Mouse (Mus musculus) midbrain, embryonic 12.5 days (tissue): ENCODE results near the gene Lzic. TPM values are rescaled to one million over a fixed set of nuclear protein-coding genes. Genes with fewer than 3 reads are reported as not detected.
"Not testable (repeated sequence)": the region's sequence is repeated elsewhere in the genome, so short reads cannot be mapped to it uniquely, and the experiment has no call there.

Source experiments
- ATAC-seq: fragments of 200-750 bp; cut with Nextera tagmentation; 2 replicates; pipeline ENCODE4 v1.8.0; 2017; ENCODE audit warnings: low read depth, moderate TSS enrichment, moderate library complexity; ENCODE audit not compliant: low FRiP score
- H3K27ac ChIP-seq: fragments of 300-500 bp; sonication (generic); replicated peaks from 2 replicates; pipeline ENCODE4 v1.5.1; 2016; ENCODE audit warnings: mild to moderate bottlenecking
- H3K27me3 ChIP-seq: fragments of 300-500 bp; sonication (generic); 2 replicates; pipeline ENCODE4 v1.6.1; 2016; ENCODE audit warnings: mild to moderate bottlenecking
- H3K36me3 ChIP-seq: fragments of 300-500 bp; sonication (generic); 2 replicates; pipeline ENCODE4 v1.6.1; 2016
- H3K4me1 ChIP-seq: fragments of 300-500 bp; sonication (generic); 2 replicates; pipeline ENCODE4 v1.6.1; 2016
- H3K4me2 ChIP-seq: fragments of 300-500 bp; sonication (generic); replicated peaks from 2 replicates; pipeline ENCODE4 v1.6.1; 2016; ENCODE audit warnings: mild to moderate bottlenecking, moderate library complexity
- H3K4me3 ChIP-seq: fragments of 300-500 bp; sonication (generic); 2 replicates; pipeline ENCODE4 v1.5.1; 2016; ENCODE audit warnings: mild to moderate bottlenecking
- H3K9ac ChIP-seq: fragments of 300-500 bp; sonication (generic); replicated peaks from 2 replicates; pipeline ENCODE4 v1.6.1; 2016; ENCODE audit warnings: mild to moderate bottlenecking, moderate library complexity
- H3K9me3 ChIP-seq: fragments of 300-500 bp; sonication (generic); 2 replicates; pipeline ENCODE4 v1.6.1; 2016; ENCODE audit warnings: mild to moderate bottlenecking
- WGBS: fragments of 180-500 bp; shearing (Covaris S2); methylation state at CpG from one replicate; pipeline ENCODE4 v1.1.7; 2016; 5-methylcytosine and 5-hydroxymethylcytosine counted together
- polyA plus RNA-seq: library from polyadenylated mRNA; unstranded; fragments of >200 nt; fragmentation: Nextera tagmentation; extraction: Ambion mirVana; gene quantifications from 2 replicates; pipeline ENCODE4 v1.2.1, GENCODE M21; 2016

The Lzic gene
- 48.4 and 55.2 TPM in 2 replicates for polyA plus RNA-seq

DNA sequence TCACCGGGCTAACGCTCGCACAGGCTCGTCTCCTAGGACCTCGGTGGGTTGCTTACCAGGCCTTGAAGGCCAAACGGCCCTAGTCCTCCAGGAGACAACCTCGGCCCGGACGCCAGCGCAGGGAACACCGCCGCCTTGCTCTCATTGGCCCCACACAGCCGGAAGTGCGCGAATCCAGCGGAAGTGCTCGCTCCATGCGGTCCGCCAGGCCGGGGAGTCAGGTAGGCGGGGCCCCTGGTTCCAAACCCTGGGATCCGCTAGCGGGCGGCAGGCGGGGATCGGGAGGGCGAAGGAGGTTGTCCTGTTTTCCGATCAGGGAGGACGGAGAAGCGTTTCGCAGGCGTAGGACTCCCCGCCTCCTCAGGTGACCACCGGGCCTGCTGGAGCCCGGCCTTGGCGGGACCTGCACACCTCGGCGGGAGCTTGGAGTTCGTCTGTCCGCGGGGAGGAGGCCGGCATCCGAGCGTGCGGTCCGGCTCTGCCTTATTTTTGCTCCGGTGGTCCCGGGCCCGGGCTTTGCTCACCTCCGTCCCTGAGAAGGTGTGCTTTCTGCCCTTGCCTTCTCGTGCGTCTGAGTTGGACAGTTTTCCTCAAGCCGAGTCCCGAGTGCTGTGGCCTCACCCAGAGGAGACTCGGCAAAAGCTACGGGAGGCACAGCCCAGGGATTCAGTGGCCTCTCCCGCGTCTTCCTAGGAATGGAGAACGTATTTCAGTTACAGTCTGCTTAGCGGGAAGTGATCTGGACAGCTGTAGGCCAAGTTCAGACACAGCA lies at the start of gene Lzic, which contains the start of gene Nmnat1:
Lzic (plus strand) TSS at position 177 of the 772 bp plus-strand sequence.
Nmnat1 (minus strand) TSS at position 150 of the 772 bp plus-strand sequence.
- Histone ChIP-seq H3K9ac (peak within 1 kb of the TSS; percentile 77), H3K4me2 (peak within 1 kb of the TSS; percentile 85), H3K4me1 (peaks cover 16% of the 10 kb centered on the region), H3K27ac (peak within 1 kb of the TSS; percentile 63), H3K36me3 (peaks cover 37% of the 10 kb centered on the region), H3K4me3 (peak within 1 kb of the TSS; percentile 87), H3K27me3 (no peaks in the 10 kb centered on the region), H3K9me3 (no peaks in the 10 kb centered on the region)
- WGBS = under 1% methylated on average over 59 of the region's 60 CpGs
- peak; percentile 99 for ATAC-seq

DNA sequence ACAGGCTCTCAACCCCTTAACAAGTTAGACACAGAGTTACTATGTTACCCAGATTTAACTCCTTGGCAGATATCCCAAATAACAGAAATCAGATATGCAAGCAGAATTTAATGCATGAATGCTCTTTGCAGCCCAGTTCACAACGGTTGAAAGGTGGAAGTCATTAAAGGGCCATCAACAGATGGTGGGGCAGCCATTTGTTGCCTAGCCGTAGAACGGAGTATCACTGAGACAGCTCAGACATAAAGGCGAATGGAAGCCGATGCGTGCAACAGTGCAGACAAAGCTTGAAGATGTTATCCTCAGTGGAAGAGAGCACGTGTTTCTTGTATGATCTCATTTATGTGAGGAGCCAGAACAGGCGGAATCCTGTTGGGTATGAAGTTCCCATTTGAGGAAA lies 44.5 kb upstream of the Lzic start:
- H3K9me3 ChIP-seq = no peaks in the 10 kb centered on the region
- H3K4me3 ChIP-seq = no peak overlapping the region
- no peaks in the 10 kb centered on the region for H3K36me3 ChIP-seq
- no peaks in the 10 kb centered on the region for H3K27me3 ChIP-seq
- no peak for ATAC-seq
- 83% methylated on average over 8 of the region's 8 CpGs for WGBS
- H3K27ac ChIP-seq = no peak overlapping the region
- no peak overlapping the region for H3K9ac ChIP-seq
- H3K4me1 ChIP-seq = peaks cover 7% of the 10 kb centered on the region
- no peak overlapping the region for H3K4me2 ChIP-seq

DNA sequence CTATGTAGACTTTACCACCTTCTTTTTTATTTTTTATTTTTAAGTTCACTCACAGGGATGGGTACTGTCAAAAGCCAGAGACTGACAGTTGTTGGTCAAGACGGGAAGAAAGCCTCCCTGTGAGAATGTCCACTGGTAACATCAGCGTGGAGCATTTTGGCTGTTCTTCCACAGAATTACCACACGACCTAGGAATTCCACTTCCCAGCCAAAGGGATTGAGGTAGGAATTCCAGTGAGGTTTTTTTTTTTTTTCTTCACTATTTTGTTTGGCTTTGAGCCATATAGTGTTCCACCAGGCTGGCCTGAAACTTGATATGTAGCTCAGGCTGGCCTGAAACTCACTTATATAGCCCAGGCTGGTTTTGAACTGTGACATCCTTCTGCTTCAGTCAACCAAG lies 42.6 kb upstream of the Lzic start:
- Histone ChIP-seq H3K27ac (no peak overlapping the region), H3K36me3 (no peaks in the 10 kb centered on the region), H3K4me1 (peaks cover 16% of the 10 kb centered on the region), H3K4me2 (no peak overlapping the region), H3K4me3 (no peak overlapping the region), H3K27me3 (no peaks in the 10 kb centered on the region), H3K9me3 (no peaks in the 10 kb centered on the region), H3K9ac (no peak overlapping the region)
- ATAC-seq = no peak
- WGBS = 76% methylated on average over 3 of the region's 3 CpGs

DNA sequence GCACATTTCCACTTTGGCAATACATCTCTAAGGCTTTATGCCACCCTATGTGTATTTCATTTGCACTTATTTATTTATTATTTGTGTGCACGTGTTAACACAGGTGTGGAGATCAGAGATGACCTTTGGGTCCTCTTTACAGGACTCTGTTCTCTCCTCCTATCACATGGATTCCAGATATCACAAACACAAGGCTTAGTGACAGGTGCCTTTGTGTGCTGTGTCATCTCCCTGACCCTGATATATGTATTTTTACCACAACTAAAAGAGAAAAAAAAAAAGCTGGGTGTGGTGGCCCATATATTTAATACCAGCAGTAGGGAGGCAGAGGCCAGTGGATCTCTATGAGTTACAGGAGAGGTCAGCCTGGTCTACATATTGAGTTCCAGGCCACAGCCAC lies 40.6 kb upstream of the Lzic start:
- 65% methylated on average over 1 of the region's 1 CpGs for WGBS
- Histone ChIP-seq H3K9me3 (no peaks in the 10 kb centered on the region), H3K27me3 (no peaks in the 10 kb centered on the region), H3K4me2 (peak overlapping the region; percentile 55; the same call in 1 of the 2 replicates), H3K36me3 (no peaks in the 10 kb centered on the region), H3K4me3 (no peak overlapping the region), H3K27ac (peak overlapping the region; percentile 93), H3K4me1 (peaks cover 16% of the 10 kb centered on the region), H3K9ac (peak overlapping the region; percentile 63; the same call in 1 of the 2 replicates)
- no peak for ATAC-seq

DNA sequence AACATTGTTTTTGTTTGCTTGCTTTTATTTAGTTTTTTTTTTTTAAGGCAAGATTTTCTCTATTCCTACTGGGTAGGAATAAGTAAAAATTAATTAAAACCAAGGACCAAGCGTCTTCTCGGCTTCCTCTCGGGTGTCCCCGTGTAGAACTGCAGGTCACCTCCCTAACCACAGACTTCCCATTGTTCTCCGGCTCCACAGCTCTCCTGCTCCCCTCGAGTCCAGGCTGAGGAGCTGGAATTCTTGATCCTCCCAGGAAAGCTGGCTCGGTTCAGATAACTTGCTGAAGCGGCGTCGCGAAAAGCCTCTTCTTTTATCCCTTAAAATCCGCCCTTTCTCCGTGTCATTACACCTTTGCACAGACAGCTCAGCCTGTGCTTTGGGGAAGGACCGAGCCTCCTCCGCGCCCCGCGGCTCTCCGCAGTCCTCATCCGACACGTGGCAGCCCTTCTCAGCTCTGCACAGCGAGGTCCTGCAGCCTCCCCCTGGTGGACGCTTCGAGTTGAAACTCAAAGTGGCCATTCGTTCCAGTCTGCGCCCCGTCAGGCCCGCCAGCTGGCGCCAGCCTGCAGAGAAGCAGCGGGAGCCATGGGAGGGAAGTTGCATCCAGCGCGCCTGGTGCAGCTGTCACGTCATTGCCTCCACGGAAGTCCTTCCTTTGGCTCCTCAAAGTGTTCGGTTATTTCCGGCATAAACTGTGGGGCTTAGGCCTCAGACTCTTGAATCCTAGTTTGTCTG lies 39.9 kb upstream of the Lzic start:
- H3K9me3 ChIP-seq = no peaks in the 10 kb centered on the region
- no peaks in the 10 kb centered on the region for H3K36me3 ChIP-seq
- peak overlapping the region; percentile 63 for H3K9ac ChIP-seq
- H3K27me3 ChIP-seq = no peaks in the 10 kb centered on the region
- peak overlapping the region; percentile 93 for H3K27ac ChIP-seq
- peak overlapping the region; percentile 55 for H3K4me2 ChIP-seq
- peak; percentile 97 for ATAC-seq
- WGBS = under 1% methylated on average over 36 of the region's 36 CpGs
- H3K4me3 ChIP-seq = peak overlapping the region; percentile 38
- peaks cover 16% of the 10 kb centered on the region for H3K4me1 ChIP-seq

DNA sequence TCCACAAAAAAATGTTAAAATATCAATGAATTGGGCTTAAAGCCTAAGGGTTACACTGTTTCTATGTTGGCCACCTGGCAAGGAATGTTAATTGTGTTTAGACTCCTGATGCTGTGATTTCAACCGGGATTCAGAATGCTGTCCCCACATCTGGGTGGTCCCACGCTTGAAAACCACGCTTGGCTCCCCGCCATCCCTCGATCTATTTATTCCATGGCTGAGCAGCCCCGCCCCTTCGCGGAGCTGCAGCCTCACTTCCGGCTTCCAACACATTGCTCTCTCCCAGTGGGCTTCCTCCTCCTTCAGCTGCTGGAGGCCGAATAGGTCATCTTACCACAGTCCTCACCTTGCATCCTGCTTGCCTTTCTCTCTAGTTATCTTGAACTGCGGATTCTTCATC lies 39.2 kb upstream of the Lzic start:
- Histone ChIP-seq H3K4me1 (peaks cover 16% of the 10 kb centered on the region), H3K4me2 (peak overlapping the region; percentile 55), H3K9ac (peak overlapping the region; percentile 63; the same call in 1 of the 2 replicates), H3K9me3 (no peaks in the 10 kb centered on the region), H3K36me3 (no peaks in the 10 kb centered on the region), H3K27me3 (no peaks in the 10 kb centered on the region), H3K4me3 (peak overlapping the region; percentile 38), H3K27ac (peak overlapping the region; percentile 93)
- 3% methylated on average over 11 of the region's 11 CpGs for WGBS
- ATAC-seq = peak; percentile 50

DNA sequence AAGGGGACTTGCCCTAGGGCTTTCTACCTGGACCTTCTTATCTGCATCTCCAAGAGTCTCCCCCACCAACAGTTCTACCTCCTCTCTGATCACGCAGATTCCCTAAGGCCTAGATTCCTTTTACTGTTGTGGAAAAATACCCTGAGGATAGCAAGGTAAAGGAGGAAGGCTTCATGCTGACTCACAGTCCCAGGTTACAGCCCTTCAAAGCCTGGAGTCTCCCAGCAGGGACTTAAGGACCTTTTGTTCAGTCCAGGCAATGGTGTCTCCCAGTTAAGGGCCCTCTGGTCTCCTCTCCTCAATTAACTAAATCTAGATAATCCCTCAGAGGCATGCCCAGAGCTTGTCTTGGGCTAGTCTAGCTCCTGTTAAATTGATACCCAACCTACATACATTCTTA lies 38.7 kb upstream of the Lzic start:
- no peak overlapping the region for H3K4me3 ChIP-seq
- no peak for ATAC-seq
- 42% methylated on average over 1 of the region's 1 CpGs for WGBS

DNA sequence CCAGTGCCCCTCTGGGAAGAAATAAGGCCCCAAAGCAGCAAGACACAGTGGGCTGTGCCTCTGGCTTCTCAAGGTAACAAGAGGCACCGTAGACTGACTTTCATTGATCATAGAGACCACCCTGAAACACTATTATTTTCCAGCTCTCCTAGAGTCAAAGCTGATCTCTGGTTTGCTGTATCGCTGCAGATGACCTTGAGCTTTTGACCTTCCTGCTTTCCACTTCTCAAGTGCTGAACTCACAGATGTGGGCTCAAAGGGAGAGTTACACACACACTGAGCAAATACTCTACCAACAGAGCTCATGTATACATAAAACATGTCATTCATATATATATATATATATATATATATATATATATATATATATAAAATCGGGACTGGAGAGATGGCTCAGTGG lies 34.4 kb upstream of the Lzic start:
- no peaks in the 10 kb centered on the region for H3K9me3 ChIP-seq
- H3K4me3 ChIP-seq = no peak overlapping the region
- H3K9ac ChIP-seq = no peak overlapping the region
- no peak overlapping the region for H3K4me2 ChIP-seq
- no peaks in the 10 kb centered on the region for H3K36me3 ChIP-seq
- no peaks in the 10 kb centered on the region for H3K27me3 ChIP-seq
- H3K4me1 ChIP-seq = peaks cover 8% of the 10 kb centered on the region
- 85% methylated on average over 3 of the region's 3 CpGs for WGBS
- no peak for ATAC-seq
- no peak overlapping the region for H3K27ac ChIP-seq

More for the DNA sequence above, 38.7 kb upstream of the Lzic start:
- Histone ChIP-seq H3K9me3 (no peaks in the 10 kb centered on the region), H3K27ac (peak overlapping the region; percentile 93), H3K36me3 (no peaks in the 10 kb centered on the region), H3K9ac (0 out of 2 replicates have a peak overlapping the region, but pooled peaks have one; percentile 63), H3K4me1 (peaks cover 16% of the 10 kb centered on the region), H3K27me3 (no peaks in the 10 kb centered on the region), H3K4me2 (peak overlapping the region; percentile 55)

DNA sequence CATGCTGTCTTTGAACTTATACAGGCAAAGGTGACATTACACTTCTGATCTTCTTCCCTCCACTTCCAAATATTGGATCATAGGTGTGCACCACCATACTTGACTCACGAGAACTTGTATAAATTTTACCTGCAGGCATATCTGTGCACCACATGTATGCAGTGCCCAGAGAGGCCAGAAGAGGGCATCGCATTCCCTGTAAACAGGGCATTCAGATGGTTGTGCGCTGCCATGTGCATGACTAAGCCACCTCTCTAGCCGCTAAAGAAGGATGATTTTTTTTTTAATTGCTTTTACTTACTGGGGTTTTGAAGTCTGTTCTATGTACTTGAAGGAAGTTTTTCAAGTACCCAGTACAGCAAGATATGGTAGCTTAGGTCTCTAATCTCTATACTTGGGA lies 31.4 kb upstream of the Lzic start:
- no peak overlapping the region for H3K27ac ChIP-seq
- no peak for ATAC-seq
- H3K4me1 ChIP-seq = no peaks in the 10 kb centered on the region
- no peaks in the 10 kb centered on the region for H3K36me3 ChIP-seq
- WGBS = 83% methylated on average over 4 of the region's 4 CpGs
- no peaks in the 10 kb centered on the region for H3K27me3 ChIP-seq
- no peak overlapping the region for H3K4me3 ChIP-seq
- H3K9ac ChIP-seq = no peak overlapping the region
- H3K9me3 ChIP-seq = no peaks in the 10 kb centered on the region
- H3K4me2 ChIP-seq = no peak overlapping the region

DNA sequence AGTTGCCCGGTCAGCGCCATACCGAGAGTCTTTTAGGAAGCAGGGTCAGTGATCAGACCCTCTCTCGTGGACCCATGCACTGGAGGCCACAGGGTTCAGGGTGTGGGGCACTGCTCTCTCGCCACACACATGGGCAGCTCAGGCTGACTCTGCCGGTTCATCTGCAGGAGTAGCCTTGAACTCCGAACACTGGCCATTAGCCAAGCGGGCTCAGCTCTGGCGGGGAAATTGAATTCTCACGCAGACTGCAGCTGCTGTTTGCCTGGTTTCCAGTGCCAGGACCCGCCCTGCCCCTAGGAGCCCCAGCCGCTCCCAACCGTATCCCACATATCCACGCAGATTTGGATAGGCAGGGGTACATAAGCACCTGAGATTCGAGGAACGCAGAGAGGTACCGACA lies 30.8 kb upstream of the Lzic start:
- Histone ChIP-seq H3K4me2 (no peak overlapping the region), H3K27me3 (no peaks in the 10 kb centered on the region), H3K9me3 (no peaks in the 10 kb centered on the region), H3K4me1 (no peaks in the 10 kb centered on the region), H3K27ac (no peak overlapping the region), H3K4me3 (no peak overlapping the region), H3K9ac (no peak overlapping the region), H3K36me3 (no peaks in the 10 kb centered on the region)
- 88% methylated on average over 17 of the region's 17 CpGs for WGBS
- no peak for ATAC-seq

DNA sequence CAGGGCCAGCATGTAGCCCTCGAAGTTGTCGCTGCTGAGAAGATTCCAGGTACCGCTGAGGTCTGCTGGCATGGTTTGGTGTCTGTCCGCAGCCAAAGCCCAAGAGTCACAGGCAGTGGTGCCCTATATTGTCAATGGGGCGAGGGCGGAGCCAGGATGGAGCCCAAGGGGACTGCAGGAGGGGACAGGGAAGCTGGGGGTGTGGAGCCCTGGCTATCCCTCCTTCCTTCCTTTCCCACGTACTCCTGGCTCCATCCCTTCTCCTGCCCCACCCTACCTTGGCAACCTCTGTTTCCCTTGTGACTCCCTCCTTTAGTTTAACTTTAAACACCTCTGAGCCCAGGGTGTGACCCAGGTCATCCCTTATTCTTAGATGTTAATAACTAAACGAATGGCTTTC lies 30.1 kb upstream of the Lzic start, which contains the start of gene Rbp7:
Rbp7 (minus strand) TSS at position 100 of the 400 bp plus-strand sequence.
- 62% methylated on average over 8 of the region's 8 CpGs for WGBS
- Histone ChIP-seq H3K27ac (no peak within 1 kb of the TSS), H3K9ac (no peak within 1 kb of the TSS), H3K4me2 (no peak within 1 kb of the TSS), H3K9me3 (no peaks in the 10 kb centered on the region), H3K4me1 (no peaks in the 10 kb centered on the region), H3K36me3 (no peaks in the 10 kb centered on the region), H3K4me3 (no peak within 1 kb of the TSS), H3K27me3 (no peaks in the 10 kb centered on the region)
- no peak for ATAC-seq

DNA sequence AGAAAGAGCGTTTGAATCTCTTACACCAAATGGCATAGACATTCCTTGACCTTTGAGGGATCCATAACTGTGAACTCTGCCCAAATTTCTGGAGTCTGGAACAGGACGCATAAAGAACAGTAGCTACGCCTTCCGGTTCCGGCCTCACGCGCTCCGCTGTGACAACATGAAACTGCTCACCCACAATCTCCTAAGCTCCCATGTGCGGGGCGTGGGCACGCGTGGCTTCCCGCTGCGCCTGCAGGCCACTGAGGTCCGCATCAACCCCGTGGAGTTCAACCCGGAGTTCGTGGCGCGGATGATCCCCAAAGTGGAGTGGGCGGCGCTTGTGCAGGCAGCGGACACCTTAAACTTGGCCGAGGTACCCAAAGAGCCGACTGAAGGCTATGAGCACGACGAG lies 27.9 kb upstream of the Lzic start:
- not testable (repeated sequence) for H3K4me1 ChIP-seq, ATAC-seq, H3K27ac ChIP-seq, H3K27me3 ChIP-seq, H3K4me3 ChIP-seq, H3K4me2 ChIP-seq, H3K36me3 ChIP-seq, H3K9ac ChIP-seq, H3K9me3 ChIP-seq
- WGBS = 87% methylated on average over 27 of the region's 27 CpGs
